ENCODE assay signal across 24 mouse cellular contexts in genomic region chr6:71259166-71259565, GRCm38 (mm10). TPM values are rescaled to one million over a fixed set of nuclear protein-coding genes. Genes with fewer than 3 reads are reported as not detected.
A peak's percentile ranks its signal among the peaks of the same experiment; 100 is the strongest.
DNase-seq lines count a peak whose midpoint lies in the region; ATAC-seq and TF ChIP-seq lines count a peak whose summit lies in the region.
"Had no signal": no experiment of that assay in that cellular context is flagged by ENCODE, and none has a peak within 500 bp of the region (broad histone marks: within the 10 kb centered on the region; RNA-seq: fewer than 3 reads in every experiment).

No protein-coding gene starts in this region.

- intact Hi-C loops in heart, adult 2 months (cut with DNase I), result no loop called here
- intact Hi-C loops in heart, postnatal 10 days (cut with DNase I), result no loop called here

- TF ChIP-seq POLR2A in heart, adult 2 months (IDR thresholded peaks at IDR 0.05; ENCODE audit: insufficient read depth, low read depth, low read length), result no peak
- no peak for TF ChIP-seq POLR2A in myocyte (IDR thresholded peaks at IDR 0.05; ENCODE audit: insufficient read length, low read depth)

- no peak overlapping the region for H3ac ChIP-seq in myocyte (ENCODE audit: control insufficient read depth, insufficient read length)

- WGBS in heart, adult 2 months, result 68% methylated on average over 4 of the region's 4 CpGs
- WGBS in heart, embryonic 13.5 days, result 70% methylated on average over 4 of the region's 4 CpGs

- no peaks in the 10 kb centered on the region for H3K79me2 ChIP-seq in heart, adult 2 months (replicated peaks; ENCODE audit: control insufficient read depth, insufficient read depth, low read length)
- peaks cover 20% of the 10 kb centered on the region for H3K79me2 ChIP-seq in myocyte (ENCODE audit: control insufficient read depth, insufficient read depth)

- H3K4me1 ChIP-seq in heart, adult 2 months (ENCODE audit: control insufficient read depth, insufficient read depth, low read length), result no peaks in the 10 kb centered on the region; the same call in 1 of the 2 replicates
- H3K4me1 ChIP-seq in heart, embryonic 13.5 days, result peaks cover 55% of the 10 kb centered on the region
- H3K4me1 ChIP-seq: forebrain, embryonic 13.5 days; hindbrain, embryonic 13.5 days had no signal

- TF ChIP-seq EP300 in heart, adult 2 months (IDR thresholded peaks at IDR 0.05; ENCODE audit: insufficient read depth, low read depth, low read length), result no peak

- H3K9me3 ChIP-seq in heart, embryonic 13.5 days, result no peaks in the 10 kb centered on the region
- H3K9me3 ChIP-seq: embryonic facial prominence, embryonic 10.5 days; forebrain, embryonic 13.5 days; hindbrain, embryonic 13.5 days had no signal

- H3K9ac ChIP-seq in heart, adult 2 months (ENCODE audit: low read depth, low read length), result no peak overlapping the region
- H3K9ac ChIP-seq in heart, embryonic 13.5 days, result peak overlapping the region; percentile 89
- H3K9ac ChIP-seq: forebrain, embryonic 13.5 days; forebrain, postnatal 0 days; hindbrain, embryonic 13.5 days had no signal

- peaks cover 8% of the 10 kb centered on the region; the same call in 1 of the 2 replicates for H3K36me3 ChIP-seq in heart, adult 2 months (ENCODE audit: control insufficient read depth, insufficient read depth, low read length)
- peaks cover 33% of the 10 kb centered on the region for H3K36me3 ChIP-seq in heart, embryonic 13.5 days
- no peaks in the 10 kb centered on the region for H3K36me3 ChIP-seq in myocyte (ENCODE audit: control insufficient read depth, insufficient read depth)
- H3K36me3 ChIP-seq: embryonic facial prominence, embryonic 10.5 days; hindbrain, embryonic 13.5 days had no signal

- H3K4me2 ChIP-seq in heart, embryonic 13.5 days, result peak overlapping the region; percentile 70
- peak overlapping the region; percentile 84 for H3K4me2 ChIP-seq in myocyte (ENCODE audit: low read depth)
- H3K4me2 ChIP-seq: forebrain, embryonic 13.5 days; hindbrain, embryonic 13.5 days had no signal

- ATAC-seq in heart, embryonic 13.5 days (ENCODE audit: extremely low read depth, insufficient number of reproducible peaks, low FRiP score, low TSS enrichment), result no peak
- ATAC-seq: forebrain, embryonic 13.5 days; forebrain, postnatal 0 days; hindbrain, postnatal 0 days had no signal

- DNase-seq in heart, adult 2 months, result no peak
- DNase-seq in heart, postnatal 10 days, result no peak
- no peak for DNase-seq in heart, adult 9 months (ENCODE audit: low spot score in 2 of 2)
- DNase-seq in testis, postnatal 10 days (ENCODE audit: low spot score), result peak; percentile 22
- DNase-seq in testis, postnatal 14 days (ENCODE audit: low spot score), result no peak
- no peak for DNase-seq in layer of hippocampus, postnatal 36 days
- DNase-seq: adrenal gland, adult 8-10 months; adrenal gland, postnatal 36 days; cerebellum, adult 2 months; cerebellum, postnatal 10 days; forebrain, postnatal 0 days; gastrocnemius, postnatal 25 days; kidney, adult 11 months; kidney, adult 9 months had no signal

- H3K27me3 ChIP-seq in heart, adult 2 months (ENCODE audit: control insufficient read depth, insufficient read depth, low read length), result no peaks in the 10 kb centered on the region
- no peaks in the 10 kb centered on the region for H3K27me3 ChIP-seq in heart, embryonic 13.5 days (replicated peaks)
- H3K27me3 ChIP-seq in myocyte (ENCODE audit: control insufficient read depth, insufficient read depth, insufficient read length), result no peaks in the 10 kb centered on the region
- H3K27me3 ChIP-seq: CH12.LX; forebrain, embryonic 13.5 days; hindbrain, embryonic 13.5 days had no signal

- peak overlapping the region; percentile 48 for H3K27ac ChIP-seq in heart, adult 2 months
- peak overlapping the region; percentile 97 for H3K27ac ChIP-seq in heart, embryonic 13.5 days (replicated peaks)
- H3K27ac ChIP-seq: embryonic facial prominence, embryonic 10.5 days; forebrain, embryonic 13.5 days; hindbrain, embryonic 13.5 days; hindbrain, postnatal 0 days had no signal

- H3K4me3 ChIP-seq in heart, adult 2 months, result peak overlapping the region; percentile 26; the same call in 1 of the 2 replicates
- H3K4me3 ChIP-seq in heart, embryonic 13.5 days, result peak overlapping the region; percentile 63
- H3K4me3 ChIP-seq in myocyte, result peak overlapping the region; percentile 29
- H3K4me3 ChIP-seq: embryonic facial prominence, embryonic 10.5 days; forebrain, embryonic 13.5 days; hindbrain, embryonic 13.5 days had no signal

- TF ChIP-seq CTCF in heart, adult 2 months (IDR thresholded peaks at IDR 0.05), result no peak

TF ChIP-seq in myocyte, 11 proteins besides CTCF, POLR2A, EP300 and RAD21:
- TF ChIP-seq POLR2AphosphoS2 (IDR thresholded peaks at IDR 0.05; ENCODE audit: insufficient read length, low read depth) (no peak), MYOD1 (IDR thresholded peaks at IDR 0.05; ENCODE audit: control insufficient read depth in 1 of 3, insufficient read length in 2 of 3, low read depth in 2 of 3) (no peak), TCF3 (IDR thresholded peaks at IDR 0.05; ENCODE audit: insufficient read length, low read depth) (no peak), MAX (IDR thresholded peaks at IDR 0.05; ENCODE audit: low read depth) (no peak), E2F4 (IDR thresholded peaks at IDR 0.05; ENCODE audit: insufficient read depth) (no peak), MYOG (IDR thresholded peaks at IDR 0.05; ENCODE audit: control insufficient read depth in 1 of 3, insufficient read depth in 1 of 3, insufficient read length in 2 of 3, low read depth in 2 of 3) (no peak), TCF12 (IDR thresholded peaks at IDR 0.05; ENCODE audit: insufficient read depth, poor library complexity, severe bottlenecking) (no peak), SRF (IDR thresholded peaks at IDR 0.05; ENCODE audit: control insufficient read depth, insufficient read length, low read depth) (no peak), REST (IDR thresholded peaks at IDR 0.05; ENCODE audit: insufficient read depth, insufficient read length) (no peak), USF1 (IDR thresholded peaks at IDR 0.05; ENCODE audit: low read depth) (no peak), CEBPB (IDR thresholded peaks at IDR 0.05; ENCODE audit: insufficient read depth, poor library complexity, severe bottlenecking) (no peak)

RNA-seq across cellular contexts. Expression of gene Krcc1, which starts 12.3 kb away (rescaled TPM):
- 10 to 100 TPM; 56.1 to 63.5 TPM for total RNA-seq in heart, adult 2 months (2021)
- polyA plus RNA-seq in heart, adult 2 months (2012; rRNA removed), result 10.2 and 16.3 TPM in 2 replicates
- total RNA-seq in heart, postnatal 10 days (2021), result 10 to 100 TPM; 51.0 to 55.9 TPM
- 48.5 and 57.4 TPM in 2 replicates for polyA plus RNA-seq in heart, embryonic 13.5 days (2015; fragmentation: Nextera tagmentation; extraction: Ambion mirVana)
- polyA plus RNA-seq in myocyte (2012; fragmentation: generic; extraction: Trizol), result 18.6 TPM
- total RNA-seq in layer of hippocampus, postnatal 36 days (2021), result 10 to 100 TPM; 17.2 to 17.4 TPM

RNA-seq across cellular contexts. Expression of gene Fabp1, which starts 59.5 kb away (rescaled TPM):
- not detected for total RNA-seq in heart, adult 2 months (2021)
- polyA plus RNA-seq in heart, adult 2 months (2012; rRNA removed), result 2.2 TPM in 1 of 2 replicates, not detected in the other
- total RNA-seq in heart, postnatal 10 days (2021), result not detected
- 0.48 and 5.6 TPM in 2 replicates for polyA plus RNA-seq in heart, embryonic 13.5 days (2015; fragmentation: Nextera tagmentation; extraction: Ambion mirVana)
- polyA plus RNA-seq in myocyte (2012; fragmentation: generic; extraction: Trizol), result not detected
- total RNA-seq in layer of hippocampus, postnatal 36 days (2021), result not detected
- total RNA-seq: CH12.LX; ES-E14; forebrain, postnatal 0 days; gastrocnemius, postnatal 25 days; hematopoietic stem cell, adult 5-6 weeks; hindbrain, postnatal 0 days had no signal
- polyA plus RNA-seq: cerebellum, adult 2 months; embryonic facial prominence, embryonic 10.5 days; embryonic facial prominence, embryonic 14.5 days; forebrain, embryonic 13.5 days; forebrain, postnatal 0 days; hindbrain, embryonic 13.5 days; hindbrain, postnatal 0 days had no signal
